Mouse (Mus musculus) kidney, adult 18-20 months (tissue): Measurements from ENCODE around the gene Mib2.

Experiments used
- DNase-seq: peaks from one replicate; pipeline ENCODE4 v3.0.0; 2021

The Mib2 gene

DNA sequence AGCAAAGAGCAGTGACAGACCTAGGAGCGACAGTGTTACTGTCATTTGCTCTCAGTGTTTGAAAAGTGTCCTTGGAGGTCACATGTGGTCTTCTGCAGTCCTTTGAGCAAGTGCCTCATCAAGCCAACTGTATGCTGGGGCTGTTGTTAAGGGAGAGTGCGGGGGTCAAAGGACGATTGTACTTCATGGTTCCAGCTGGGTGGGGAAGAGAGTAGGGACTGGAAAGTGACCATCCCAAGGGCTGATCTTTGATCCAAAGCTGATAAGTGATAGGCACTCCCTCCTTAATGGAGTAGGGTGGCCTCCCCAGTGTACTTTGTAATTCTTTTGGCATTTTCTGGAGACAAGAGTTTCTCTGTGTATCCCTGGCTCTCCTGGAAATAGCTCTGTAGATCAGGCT lies 57.1 kb downstream of the Mib2 start:
- DNase-seq = no peak

DNA sequence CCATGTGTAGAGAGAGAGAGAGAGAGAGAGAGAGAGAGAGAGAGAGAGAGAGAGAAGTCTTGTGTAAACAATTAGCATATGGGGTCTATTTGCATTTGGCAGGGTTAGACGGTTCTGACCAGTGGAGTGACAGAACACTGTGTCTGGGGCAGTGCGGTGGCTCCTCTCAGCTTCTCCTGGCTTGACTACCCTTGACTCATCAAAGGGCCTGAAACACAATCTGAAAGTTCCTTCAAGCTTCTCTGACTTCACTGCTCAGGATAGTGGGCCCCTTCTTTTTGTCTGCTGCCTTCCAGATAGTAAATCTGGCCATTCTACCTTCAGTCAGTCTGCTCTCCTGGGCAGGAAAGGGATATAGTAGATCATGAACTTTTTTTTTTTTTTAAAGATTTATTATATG lies 62.2 kb downstream of the Mib2 start:
- no peak for DNase-seq

DNA sequence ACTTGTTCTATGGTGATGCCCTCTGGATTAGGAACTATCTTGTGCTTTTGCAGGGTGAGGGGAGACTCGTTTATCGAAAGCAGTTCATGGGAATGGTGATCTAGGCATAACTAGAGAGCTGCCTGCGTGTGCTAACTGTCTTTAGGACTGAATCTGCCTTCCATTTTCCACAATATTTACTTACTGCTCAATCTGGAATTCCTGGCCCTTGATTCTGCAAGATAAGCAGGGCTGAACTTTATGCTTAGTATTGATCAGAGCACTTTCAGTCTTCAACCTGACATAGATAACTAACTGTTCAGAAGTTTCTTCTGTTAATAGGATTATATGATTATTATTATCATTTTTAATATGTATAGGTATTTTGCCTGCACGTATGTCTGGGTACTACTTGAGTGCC lies 63.9 kb downstream of the Mib2 start:
- no peak for DNase-seq
